Mouse (Mus musculus): ENCODE data around the gene Hsf4. TPM values are rescaled to one million over a fixed set of nuclear protein-coding genes. Genes with fewer than 3 reads are reported as not detected.
"Not testable (repeated sequence)": the region's sequence is repeated elsewhere in the genome, so short reads cannot be mapped to it uniquely, and the experiment has no call there.

Hsf4 gene
- polyA plus RNA-seq, 1 experiment: 25.1 TPM

- no peak overlapping the region for H3K4me3 ChIP-seq (ENCODE audit: insufficient read depth, low read length)
- no peak overlapping the region for H3K27ac ChIP-seq (ENCODE audit: insufficient read depth, low read length)
- TF ChIP-seq POLR2A (IDR thresholded peaks at IDR 0.05; ENCODE audit: extremely low read depth, insufficient read depth, low read length): no peak
- TF ChIP-seq CTCF (IDR thresholded peaks at IDR 0.05; ENCODE audit: extremely low read depth, insufficient read depth, low read length): no peak
- H3K4me1 ChIP-seq (ENCODE audit: control insufficient read depth, insufficient read depth, low read length): peaks cover 3% of the 10 kb centered on the region
Measured at GRCm38 (mm10) chr8:105281821-105282220, 12.2 kb downstream of the Hsf4 start.

- peaks cover 3% of the 10 kb centered on the region for H3K4me1 ChIP-seq (ENCODE audit: control insufficient read depth, insufficient read depth, low read length)
- no peak overlapping the region for H3K4me3 ChIP-seq (ENCODE audit: insufficient read depth, low read length)
- H3K27ac ChIP-seq (ENCODE audit: insufficient read depth, low read length): no peak overlapping the region
- no peak for TF ChIP-seq POLR2A (IDR thresholded peaks at IDR 0.05; ENCODE audit: extremely low read depth, insufficient read depth, low read length)
- no peak for TF ChIP-seq CTCF (IDR thresholded peaks at IDR 0.05; ENCODE audit: extremely low read depth, insufficient read depth, low read length)
Measured at GRCm38 (mm10) chr8:105282239-105282638, 12.6 kb downstream of the Hsf4 start.

- Histone ChIP-seq H3K27ac (ENCODE audit: insufficient read depth, low read length) (no peak overlapping the region), H3K4me3 (ENCODE audit: insufficient read depth, low read length) (no peak overlapping the region), H3K4me1 (ENCODE audit: control insufficient read depth, insufficient read depth, low read length) (peaks cover 4% of the 10 kb centered on the region)
- no peak for TF ChIP-seq POLR2A (IDR thresholded peaks at IDR 0.05; ENCODE audit: extremely low read depth, insufficient read depth, low read length)
- TF ChIP-seq CTCF (IDR thresholded peaks at IDR 0.05; ENCODE audit: extremely low read depth, insufficient read depth, low read length): peak; percentile 42
Measured at GRCm38 (mm10) chr8:105283074-105283473, 13.5 kb downstream of the Hsf4 start.

GRCm38 (mm10) chr8:105285514-105285913 lies 15.9 kb downstream of the Hsf4 start:
- Histone ChIP-seq H3K4me1 (ENCODE audit: control insufficient read depth, insufficient read depth, low read length) (peaks cover 2% of the 10 kb centered on the region), H3K4me3 (ENCODE audit: insufficient read depth, low read length) (no peak overlapping the region), H3K27ac (ENCODE audit: insufficient read depth, low read length) (no peak overlapping the region)
- TF ChIP-seq CTCF (IDR thresholded peaks at IDR 0.05; ENCODE audit: extremely low read depth, insufficient read depth, low read length) (no peak), POLR2A (IDR thresholded peaks at IDR 0.05; ENCODE audit: extremely low read depth, insufficient read depth, low read length) (no peak)

- H3K27ac ChIP-seq (ENCODE audit: insufficient read depth, low read length): no peak overlapping the region
- H3K4me3 ChIP-seq (ENCODE audit: insufficient read depth, low read length): no peak overlapping the region
- TF ChIP-seq CTCF (IDR thresholded peaks at IDR 0.05; ENCODE audit: extremely low read depth, insufficient read depth, low read length) (no peak), POLR2A (IDR thresholded peaks at IDR 0.05; ENCODE audit: extremely low read depth, insufficient read depth, low read length) (no peak)
- peaks cover 2% of the 10 kb centered on the region for H3K4me1 ChIP-seq (ENCODE audit: control insufficient read depth, insufficient read depth, low read length)
Measured at GRCm38 (mm10) chr8:105286907-105287306, 17.3 kb downstream of the Hsf4 start.

- Histone ChIP-seq H3K4me3 (ENCODE audit: insufficient read depth, low read length) (peak overlapping the region; percentile 43), H3K27ac (ENCODE audit: insufficient read depth, low read length) (no peak overlapping the region), H3K4me1 (ENCODE audit: control insufficient read depth, insufficient read depth, low read length) (peaks cover 2% of the 10 kb centered on the region; the same call in 1 of the 2 replicates)
- no peak for TF ChIP-seq POLR2A (IDR thresholded peaks at IDR 0.05; ENCODE audit: extremely low read depth, insufficient read depth, low read length)
- TF ChIP-seq CTCF (IDR thresholded peaks at IDR 0.05; ENCODE audit: extremely low read depth, insufficient read depth, low read length): no peak
Measured at GRCm38 (mm10) chr8:105288231-105288630, 18.6 kb downstream of the Hsf4 start.

GRCm38 (mm10) chr8:105288958-105289732 lies 19.5 kb downstream of the Hsf4 start:
- peak overlapping the region; percentile 18; the same call in 1 of the 2 replicates for H3K27ac ChIP-seq (ENCODE audit: insufficient read depth, low read length)
- peaks cover 2% of the 10 kb centered on the region; the same call in 1 of the 2 replicates for H3K4me1 ChIP-seq (ENCODE audit: control insufficient read depth, insufficient read depth, low read length)
- TF ChIP-seq CTCF (IDR thresholded peaks at IDR 0.05; ENCODE audit: extremely low read depth, insufficient read depth, low read length) (no peak), POLR2A (IDR thresholded peaks at IDR 0.05; ENCODE audit: extremely low read depth, insufficient read depth, low read length) (peak; percentile 58; the same call in 1 of the 2 replicates)
- H3K4me3 ChIP-seq (ENCODE audit: insufficient read depth, low read length): peak overlapping the region; percentile 43

GRCm38 (mm10) chr8:105289805-105290460 lies 20.3 kb downstream of the Hsf4 start, which contains the start of gene 4931428F04Rik:
TSS of gene 4931428F04Rik (minus strand) at chr8:105289864.
- Histone ChIP-seq H3K4me1 (ENCODE audit: control insufficient read depth, insufficient read depth, low read length) (peaks cover 2% of the 10 kb centered on the region; the same call in 1 of the 2 replicates), H3K27ac (ENCODE audit: insufficient read depth, low read length) (peak within 1 kb of the TSS; percentile 18; the same call in 1 of the 2 replicates), H3K4me3 (ENCODE audit: insufficient read depth, low read length) (peak within 1 kb of the TSS; percentile 43)
- TF ChIP-seq CTCF (IDR thresholded peaks at IDR 0.05; ENCODE audit: extremely low read depth, insufficient read depth, low read length) (peak; percentile 42; the same call in 1 of the 2 replicates), POLR2A (IDR thresholded peaks at IDR 0.05; ENCODE audit: extremely low read depth, insufficient read depth, low read length) (no peak)

GRCm38 (mm10) chr8:105290554-105291314 lies 21.1 kb downstream of the Hsf4 start:
- H3K27ac ChIP-seq (ENCODE audit: insufficient read depth, low read length): no peak overlapping the region
- no peak overlapping the region; the same call in 1 of the 2 replicates for H3K4me3 ChIP-seq (ENCODE audit: insufficient read depth, low read length)
- peaks cover 2% of the 10 kb centered on the region; the same call in 1 of the 2 replicates for H3K4me1 ChIP-seq (ENCODE audit: control insufficient read depth, insufficient read depth, low read length)
- TF ChIP-seq POLR2A (IDR thresholded peaks at IDR 0.05; ENCODE audit: extremely low read depth, insufficient read depth, low read length) (no peak), CTCF (IDR thresholded peaks at IDR 0.05; ENCODE audit: extremely low read depth, insufficient read depth, low read length) (peak; percentile 71)

GRCm38 (mm10) chr8:105291364-105291763 lies 21.8 kb downstream of the Hsf4 start:
- H3K4me1 ChIP-seq (ENCODE audit: control insufficient read depth, insufficient read depth, low read length); H3K27ac ChIP-seq (ENCODE audit: insufficient read depth, low read length); H3K4me3 ChIP-seq (ENCODE audit: insufficient read depth, low read length): not testable (repeated sequence)

Data from cortical plate, adult 2 months (tissue).